Mouse (Mus musculus) heart, adult 2 months (tissue): ENCODE measurements around the gene Fli1.

ENCODE experiments used
- CTCF ChIP-seq: fragments of 200-600 bp; IDR thresholded peaks from 2 replicates; pipeline ENCODE4 v1.8.1; 2022; ENCODE audit warnings: antibody characterized with exemption, mild to moderate bottlenecking, moderate library complexity
- EP300 ChIP-seq: fragments of 200-500 bp; IDR thresholded peaks from 2 replicates; pipeline ENCODE4 v1.6.1; 2011; ENCODE audit warnings: low read depth, low read length, control low read depth; ENCODE audit not compliant: insufficient read depth
- POLR2A ChIP-seq: fragments of 200-500 bp; IDR thresholded peaks from 2 replicates; pipeline ENCODE4 v1.6.1; 2011; ENCODE audit warnings: mild to moderate bottlenecking, low read depth, low read length, control low read depth; ENCODE audit not compliant: insufficient read depth

DNA sequence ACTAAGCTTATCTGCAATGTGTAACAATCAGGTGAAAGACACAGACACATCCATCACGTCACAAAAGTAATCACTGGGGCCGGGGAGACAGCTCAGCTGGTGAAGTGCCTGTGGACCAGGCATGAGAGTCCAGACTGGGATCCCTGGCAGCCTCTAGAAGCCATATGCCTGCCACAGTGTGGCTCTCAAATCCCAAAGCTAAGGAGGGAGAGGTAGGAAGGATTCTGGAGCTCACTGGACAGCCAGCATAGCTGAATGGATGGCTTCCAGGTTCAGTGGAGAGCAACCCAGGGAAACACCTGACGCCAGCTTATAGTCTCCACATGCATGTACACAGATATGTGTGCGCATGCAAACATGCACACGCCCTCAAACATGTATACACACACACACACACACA is 93.9 kb downstream of the Fli1 start:
- TF ChIP-seq CTCF (no peak), POLR2A (no peak), EP300 (no peak)
